Mouse (Mus musculus): Measurements from ENCODE around the gene Taf4. TPM values are rescaled to one million over a fixed set of nuclear protein-coding genes. Genes with fewer than 3 reads are reported as not detected.

The Taf4 gene
- polyA plus RNA-seq, 1 experiment, result 15.2 TPM

- no peak for DNase-seq
- H3K4me1 ChIP-seq (ENCODE audit: control insufficient read depth, insufficient read depth, low read length), result peaks cover 44% of the 10 kb centered on the region
- H3K27me3 ChIP-seq (ENCODE audit: control insufficient read depth, insufficient read depth, low read length), result no peaks in the 10 kb centered on the region
- TF ChIP-seq POLR2A (IDR thresholded peaks at IDR 0.05; ENCODE audit: borderline replicate concordance, insufficient read depth, low read length), result no peak
- TF ChIP-seq CTCF (IDR thresholded peaks at IDR 0.05; ENCODE audit: borderline replicate concordance, insufficient read depth, low read depth, low read length), result no peak
- 39% methylated on average over 5 of the region's 5 CpGs for WGBS
- no peak overlapping the region for H3K27ac ChIP-seq (ENCODE audit: insufficient read depth, low read length)
- H3K4me3 ChIP-seq (replicated peaks; ENCODE audit: insufficient read depth, low read depth, low read length), result no peak overlapping the region
Observed at GRCm38 (mm10) chr2:179948820-179949219, 27.6 kb downstream of the Taf4 start.

- Histone ChIP-seq H3K4me3 (replicated peaks; ENCODE audit: insufficient read depth, low read depth, low read length) (no peak overlapping the region), H3K27me3 (ENCODE audit: control insufficient read depth, insufficient read depth, low read length) (no peaks in the 10 kb centered on the region), H3K27ac (ENCODE audit: insufficient read depth, low read length) (peak overlapping the region; percentile 43; the same call in 1 of the 2 replicates), H3K4me1 (ENCODE audit: control insufficient read depth, insufficient read depth, low read length) (peaks cover 47% of the 10 kb centered on the region)
- DNase-seq, result no peak
- 9% methylated on average over 5 of the region's 5 CpGs for WGBS
- TF ChIP-seq CTCF (IDR thresholded peaks at IDR 0.05; ENCODE audit: borderline replicate concordance, insufficient read depth, low read depth, low read length), result no peak
- TF ChIP-seq POLR2A (IDR thresholded peaks at IDR 0.05; ENCODE audit: borderline replicate concordance, insufficient read depth, low read length), result no peak
Observed at GRCm38 (mm10) chr2:179947607-179948006, 28.8 kb downstream of the Taf4 start.

GRCm38 (mm10) chr2:179946496-179946895 lies 29.9 kb downstream of the Taf4 start:
- no peaks in the 10 kb centered on the region for H3K27me3 ChIP-seq (ENCODE audit: control insufficient read depth, insufficient read depth, low read length)
- H3K27ac ChIP-seq (ENCODE audit: insufficient read depth, low read length), result no peak overlapping the region
- no peak overlapping the region for H3K4me3 ChIP-seq (replicated peaks; ENCODE audit: insufficient read depth, low read depth, low read length)
- no peak for DNase-seq
- 84% methylated on average over 6 of the region's 6 CpGs for WGBS
- TF ChIP-seq CTCF (IDR thresholded peaks at IDR 0.05; ENCODE audit: borderline replicate concordance, insufficient read depth, low read depth, low read length) (no peak), POLR2A (IDR thresholded peaks at IDR 0.05; ENCODE audit: borderline replicate concordance, insufficient read depth, low read length) (no peak)
- H3K4me1 ChIP-seq (ENCODE audit: control insufficient read depth, insufficient read depth, low read length), result peaks cover 43% of the 10 kb centered on the region

GRCm38 (mm10) chr2:179945051-179945450 lies 31.4 kb downstream of the Taf4 start:
- Histone ChIP-seq H3K27ac (ENCODE audit: insufficient read depth, low read length) (no peak overlapping the region), H3K4me1 (ENCODE audit: control insufficient read depth, insufficient read depth, low read length) (peaks cover 42% of the 10 kb centered on the region), H3K4me3 (replicated peaks; ENCODE audit: insufficient read depth, low read depth, low read length) (no peak overlapping the region), H3K27me3 (ENCODE audit: control insufficient read depth, insufficient read depth, low read length) (no peaks in the 10 kb centered on the region)
- WGBS, result 42% methylated on average over 4 of the region's 4 CpGs
- TF ChIP-seq POLR2A (IDR thresholded peaks at IDR 0.05; ENCODE audit: borderline replicate concordance, insufficient read depth, low read length), result no peak
- TF ChIP-seq CTCF (IDR thresholded peaks at IDR 0.05; ENCODE audit: borderline replicate concordance, insufficient read depth, low read depth, low read length), result no peak
- DNase-seq, result no peak

GRCm38 (mm10) chr2:179941696-179942095 lies 34.8 kb downstream of the Taf4 start:
- Histone ChIP-seq H3K27me3 (ENCODE audit: control insufficient read depth, insufficient read depth, low read length) (no peaks in the 10 kb centered on the region), H3K27ac (ENCODE audit: insufficient read depth, low read length) (no peak overlapping the region), H3K4me1 (ENCODE audit: control insufficient read depth, insufficient read depth, low read length) (peaks cover 37% of the 10 kb centered on the region), H3K4me3 (replicated peaks; ENCODE audit: insufficient read depth, low read depth, low read length) (no peak overlapping the region)
- DNase-seq, result no peak
- WGBS, result 87% methylated on average over 1 of the region's 1 CpGs
- TF ChIP-seq POLR2A (IDR thresholded peaks at IDR 0.05; ENCODE audit: borderline replicate concordance, insufficient read depth, low read length) (no peak), CTCF (IDR thresholded peaks at IDR 0.05; ENCODE audit: borderline replicate concordance, insufficient read depth, low read depth, low read length) (no peak)

GRCm38 (mm10) chr2:179937091-179937490 lies 39.4 kb downstream of the Taf4 start:
- Histone ChIP-seq H3K27ac (ENCODE audit: insufficient read depth, low read length) (no peak overlapping the region), H3K27me3 (ENCODE audit: control insufficient read depth, insufficient read depth, low read length) (no peaks in the 10 kb centered on the region), H3K4me1 (ENCODE audit: control insufficient read depth, insufficient read depth, low read length) (peaks cover 16% of the 10 kb centered on the region), H3K4me3 (replicated peaks; ENCODE audit: insufficient read depth, low read depth, low read length) (no peak overlapping the region)
- no peak for DNase-seq
- 77% methylated on average over 4 of the region's 4 CpGs for WGBS
- TF ChIP-seq POLR2A (IDR thresholded peaks at IDR 0.05; ENCODE audit: borderline replicate concordance, insufficient read depth, low read length) (no peak), CTCF (IDR thresholded peaks at IDR 0.05; ENCODE audit: borderline replicate concordance, insufficient read depth, low read depth, low read length) (no peak)

GRCm38 (mm10) chr2:179934165-179934564 lies 42.3 kb downstream of the Taf4 start:
- Histone ChIP-seq H3K27ac (ENCODE audit: insufficient read depth, low read length) (no peak overlapping the region), H3K27me3 (ENCODE audit: control insufficient read depth, insufficient read depth, low read length) (no peaks in the 10 kb centered on the region), H3K4me1 (ENCODE audit: control insufficient read depth, insufficient read depth, low read length) (peaks cover 6% of the 10 kb centered on the region), H3K4me3 (replicated peaks; ENCODE audit: insufficient read depth, low read depth, low read length) (no peak overlapping the region)
- 86% methylated on average over 3 of the region's 3 CpGs for WGBS
- TF ChIP-seq CTCF (IDR thresholded peaks at IDR 0.05; ENCODE audit: borderline replicate concordance, insufficient read depth, low read depth, low read length) (no peak), POLR2A (IDR thresholded peaks at IDR 0.05; ENCODE audit: borderline replicate concordance, insufficient read depth, low read length) (no peak)
- no peak for DNase-seq

- WGBS, result 24% methylated on average over 16 of the region's 16 CpGs
- H3K27ac ChIP-seq (ENCODE audit: insufficient read depth, low read length), result no peak overlapping the region
- peaks cover 3% of the 10 kb centered on the region for H3K4me1 ChIP-seq (ENCODE audit: control insufficient read depth, insufficient read depth, low read length)
- H3K4me3 ChIP-seq (replicated peaks; ENCODE audit: insufficient read depth, low read depth, low read length), result no peak overlapping the region
- DNase-seq, result peak; percentile 42 to 54
- no peaks in the 10 kb centered on the region for H3K27me3 ChIP-seq (ENCODE audit: control insufficient read depth, insufficient read depth, low read length)
- TF ChIP-seq CTCF (IDR thresholded peaks at IDR 0.05; ENCODE audit: borderline replicate concordance, insufficient read depth, low read depth, low read length), result no peak
- no peak for TF ChIP-seq POLR2A (IDR thresholded peaks at IDR 0.05; ENCODE audit: borderline replicate concordance, insufficient read depth, low read length)
Observed at GRCm38 (mm10) chr2:179931741-179932140, 44.7 kb downstream of the Taf4 start.

All from cerebellum, adult 2 months (tissue).